Mouse (Mus musculus) right cerebral cortex, postnatal 4 days (tissue): ENCODE results near the gene Fbxo7.

Experiments used
- DNase-seq: peaks from one replicate; pipeline ENCODE4 v3.0.0-alpha.2; 2022

Fbxo7 gene

DNA sequence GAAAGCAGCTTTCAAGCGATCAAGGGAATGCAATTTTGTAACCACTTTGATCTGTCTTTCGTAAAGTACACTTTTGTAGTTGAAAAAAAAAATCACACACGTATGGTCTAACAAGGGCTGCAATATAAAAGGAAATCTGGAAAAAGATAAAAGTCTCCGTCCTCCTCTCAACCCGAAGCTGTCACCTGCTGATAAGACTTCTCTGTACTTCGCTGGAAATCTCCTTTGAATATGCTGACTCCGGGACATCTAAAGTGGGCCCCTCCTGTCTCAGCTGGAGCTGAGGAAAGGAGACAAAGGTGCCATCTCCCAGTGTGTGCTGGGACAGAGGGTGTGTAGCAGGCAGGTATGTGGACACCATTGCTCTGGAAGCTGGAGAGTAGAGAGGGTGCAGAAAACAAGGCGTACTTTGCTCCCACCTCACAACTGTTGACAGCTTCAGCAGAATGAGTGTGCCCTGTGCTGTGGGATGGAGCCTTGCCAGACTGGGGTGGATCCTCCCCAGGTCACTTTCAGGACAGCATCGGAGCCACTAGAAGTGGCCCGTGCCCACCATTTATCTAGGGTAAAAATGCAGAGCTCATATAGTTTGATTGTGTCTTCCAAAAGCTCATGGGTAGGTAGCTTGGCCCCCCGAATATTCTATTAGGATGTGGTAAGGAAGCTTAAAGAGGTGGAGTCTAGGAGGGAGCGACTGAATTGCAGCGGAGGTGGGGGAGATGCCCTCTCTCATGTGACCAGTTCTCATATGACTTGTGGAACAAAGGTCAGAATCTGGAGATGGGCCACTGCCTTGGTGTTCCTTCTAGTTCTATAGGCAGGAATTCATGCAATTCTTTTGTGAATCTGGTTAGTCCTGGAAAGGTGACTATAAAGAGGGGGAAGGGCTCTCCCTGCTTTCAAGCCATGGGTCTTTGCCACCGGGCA is 71.6 kb downstream of the Fbxo7 start:
- DNase-seq = no peak

DNA sequence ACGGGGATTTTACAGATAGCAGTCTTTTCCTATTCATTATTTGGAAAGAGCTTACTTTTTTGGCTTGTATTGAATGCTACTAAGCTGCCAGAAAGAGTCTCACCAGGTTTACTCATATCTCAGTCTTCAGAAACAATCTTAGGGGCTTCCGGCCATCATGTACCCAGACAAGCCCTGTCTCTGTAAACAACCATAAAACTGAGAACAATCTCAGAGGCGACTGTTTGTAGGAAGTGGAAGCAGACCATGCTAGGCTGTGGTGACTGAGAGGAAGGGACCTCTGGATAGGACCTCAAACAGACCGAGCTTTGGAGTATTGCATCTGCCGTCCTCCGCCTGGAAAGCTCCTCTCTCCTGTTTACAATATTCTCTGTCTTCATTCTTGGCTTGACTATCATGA is 76.6 kb downstream of the Fbxo7 start:
- no peak for DNase-seq

DNA sequence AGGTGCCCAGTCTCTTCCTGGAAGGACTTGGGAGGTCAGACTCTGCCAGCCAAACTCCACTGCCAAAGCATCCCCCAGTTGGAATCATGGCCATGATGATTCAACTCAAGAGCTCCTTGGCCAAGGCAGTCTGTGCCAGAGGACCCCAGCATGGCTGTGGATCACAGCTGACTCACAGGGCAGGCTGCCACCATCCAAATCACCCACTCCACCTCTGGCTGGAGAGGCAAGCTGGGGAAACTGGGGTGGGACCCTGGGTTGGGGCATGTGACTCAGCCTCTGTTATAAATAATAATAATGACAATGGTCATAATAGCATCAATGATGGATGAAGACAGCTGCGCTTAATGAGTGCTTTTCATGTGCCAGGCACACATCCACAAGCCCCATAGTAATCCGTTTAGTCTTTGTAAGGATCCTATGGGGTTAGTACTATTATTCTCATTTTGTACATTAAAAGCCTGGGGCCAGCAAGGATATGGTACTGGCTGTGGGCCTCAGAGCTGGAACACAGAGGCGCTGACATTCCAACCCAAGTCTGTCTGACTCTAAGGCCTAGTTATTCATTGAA is 78.6 kb downstream of the Fbxo7 start:
- DNase-seq = peak; percentile 17
